Mouse (Mus musculus): ENCODE results near the gene Trdmt1. TPM values are rescaled to one million over a fixed set of nuclear protein-coding genes. Genes with fewer than 3 reads are reported as not detected.

Gene Trdmt1
- polyA plus RNA-seq, 1 experiment from 2014 or later, result 9.3 TPM

DNA sequence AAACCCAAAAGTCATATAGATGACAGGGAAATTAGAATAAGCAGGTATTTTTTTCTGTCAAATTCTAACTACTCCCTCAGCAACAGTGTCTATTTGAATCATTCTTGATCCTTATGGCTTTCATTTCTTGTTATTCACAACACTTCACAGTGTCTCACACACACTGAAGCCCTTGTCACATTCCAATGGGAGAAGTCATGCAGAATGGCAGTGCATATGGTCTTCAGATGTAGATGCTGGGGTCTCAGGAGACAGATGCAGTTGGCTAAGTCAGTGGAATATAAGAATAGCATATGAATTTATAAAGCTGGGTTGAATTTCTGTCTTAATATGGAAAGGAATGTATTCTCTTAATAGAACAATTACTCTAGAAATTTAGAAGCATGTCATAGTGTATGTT lies 11.8 kb upstream of the Trdmt1 start:
- H3K9ac ChIP-seq (replicated peaks), result no peak overlapping the region
- no peak overlapping the region for H3K27ac ChIP-seq
- H3K9me3 ChIP-seq, result no peaks in the 10 kb centered on the region
- H3K4me2 ChIP-seq, result no peak overlapping the region
- H3K27me3 ChIP-seq, result no peaks in the 10 kb centered on the region
- ATAC-seq (ENCODE audit: insufficient number of reproducible peaks, insufficient read depth, low FRiP score, low TSS enrichment, low read depth), result no peak
- H3K4me3 ChIP-seq (replicated peaks), result no peak overlapping the region
- H3K36me3 ChIP-seq, result no peaks in the 10 kb centered on the region
- H3K4me1 ChIP-seq (replicated peaks), result no peaks in the 10 kb centered on the region

DNA sequence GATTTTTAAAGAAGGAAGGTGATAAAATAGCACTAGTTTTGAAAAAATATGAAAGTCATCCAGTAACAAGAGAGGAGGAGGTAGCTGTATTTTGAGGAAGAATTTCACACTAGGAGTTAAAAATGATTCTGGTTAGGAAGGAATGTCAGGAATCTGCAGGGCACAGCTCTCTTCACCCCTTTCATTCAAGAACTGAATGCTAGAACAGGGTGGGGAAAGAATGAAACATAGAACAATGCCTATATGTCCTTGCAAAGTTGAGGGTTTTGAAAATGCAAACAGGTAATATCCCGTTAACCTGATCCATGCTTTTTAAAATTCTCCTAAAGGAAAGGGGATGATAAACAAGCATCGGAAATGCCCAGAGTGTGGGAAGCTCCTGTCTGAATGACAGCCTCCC lies 9.5 kb upstream of the Trdmt1 start:
- H3K4me1 ChIP-seq (replicated peaks), result 0 out of 2 replicates have a peak, but pooled peaks cover 3% of the 10 kb centered on the region
- no peak overlapping the region for H3K27ac ChIP-seq
- no peaks in the 10 kb centered on the region for H3K36me3 ChIP-seq
- ATAC-seq (ENCODE audit: insufficient number of reproducible peaks, insufficient read depth, low FRiP score, low TSS enrichment, low read depth), result no peak
- H3K9me3 ChIP-seq, result no peaks in the 10 kb centered on the region
- H3K27me3 ChIP-seq, result no peaks in the 10 kb centered on the region
- no peak overlapping the region for H3K4me2 ChIP-seq
- H3K4me3 ChIP-seq (replicated peaks), result no peak overlapping the region
- WGBS, result 85% methylated on average over 2 of the region's 2 CpGs
- H3K9ac ChIP-seq (replicated peaks), result no peak overlapping the region

DNA sequence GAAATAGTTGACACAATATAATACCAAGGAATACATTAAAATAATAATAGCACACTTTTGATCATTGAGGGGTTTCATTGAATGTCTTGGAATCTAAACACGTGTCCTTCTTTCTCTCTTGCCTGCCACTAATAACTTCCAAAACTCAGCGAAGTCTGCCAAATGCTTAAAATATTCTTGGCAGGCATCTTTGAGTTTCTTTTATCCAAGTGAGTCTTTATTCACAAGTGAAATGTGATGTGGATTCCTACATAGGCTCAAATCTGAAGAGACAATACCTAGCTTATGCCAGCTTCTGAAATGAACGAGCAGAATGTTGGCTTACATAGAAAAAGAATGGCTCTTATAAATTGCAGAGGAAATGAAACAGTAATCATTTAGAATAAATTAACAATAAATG lies 4.3 kb upstream of the Trdmt1 start:
- H3K27ac ChIP-seq, result no peak overlapping the region
- H3K9ac ChIP-seq (replicated peaks), result no peak overlapping the region
- H3K4me3 ChIP-seq (replicated peaks), result no peak overlapping the region
- no peaks in the 10 kb centered on the region for H3K9me3 ChIP-seq
- no peak overlapping the region for H3K4me2 ChIP-seq
- H3K27me3 ChIP-seq, result no peaks in the 10 kb centered on the region
- 86% methylated on average over 3 of the region's 3 CpGs for WGBS
- H3K36me3 ChIP-seq, result no peaks in the 10 kb centered on the region
- 0 out of 2 replicates have a peak, but pooled peaks cover 7% of the 10 kb centered on the region for H3K4me1 ChIP-seq (replicated peaks)
- no peak for ATAC-seq (ENCODE audit: insufficient number of reproducible peaks, insufficient read depth, low FRiP score, low TSS enrichment, low read depth)

DNA sequence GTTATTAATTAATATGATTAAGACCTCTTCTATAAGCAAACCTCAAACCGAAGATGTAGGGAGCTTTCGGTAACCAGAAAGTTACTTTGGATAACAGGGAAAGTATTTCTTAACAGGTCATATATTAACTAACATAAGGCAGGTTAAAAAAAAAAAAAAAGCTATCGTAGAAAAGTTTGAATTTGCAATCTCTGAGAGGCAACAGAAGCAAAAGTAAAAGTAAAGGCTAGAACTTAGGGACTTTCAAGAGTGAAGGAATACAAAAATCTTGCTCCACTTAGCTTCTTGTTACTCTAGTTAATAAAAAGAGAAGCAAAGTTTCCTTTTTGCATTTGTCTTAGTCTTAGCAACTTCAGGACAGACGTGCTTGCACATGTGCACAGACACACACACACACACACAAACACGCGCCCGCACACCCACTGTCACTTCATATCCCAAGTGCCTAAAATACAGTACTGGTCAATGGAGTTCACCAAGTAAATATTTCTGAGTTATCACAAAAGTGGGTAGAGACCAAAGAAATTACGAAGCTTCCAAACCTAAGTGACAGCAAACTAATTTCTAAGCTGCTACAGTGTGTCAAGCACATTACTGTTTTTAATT lies 846 bp downstream of the Trdmt1 start:
- Histone ChIP-seq H3K4me3 (replicated peaks) (peak overlapping the region; percentile 60), H3K4me1 (replicated peaks) (0 out of 2 replicates have a peak, but pooled peaks cover 6% of the 10 kb centered on the region), H3K9me3 (no peaks in the 10 kb centered on the region), H3K27ac (peak overlapping the region; percentile 94), H3K4me2 (peak overlapping the region; percentile 61), H3K27me3 (no peaks in the 10 kb centered on the region), H3K9ac (replicated peaks) (peak overlapping the region; percentile 72; the same call in 1 of the 2 replicates), H3K36me3 (no peaks in the 10 kb centered on the region)
- WGBS, result 59% methylated on average over 8 of the region's 8 CpGs
- no peak; the same call in 1 of the 2 replicates for ATAC-seq (ENCODE audit: insufficient number of reproducible peaks, insufficient read depth, low FRiP score, low TSS enrichment, low read depth)

DNA sequence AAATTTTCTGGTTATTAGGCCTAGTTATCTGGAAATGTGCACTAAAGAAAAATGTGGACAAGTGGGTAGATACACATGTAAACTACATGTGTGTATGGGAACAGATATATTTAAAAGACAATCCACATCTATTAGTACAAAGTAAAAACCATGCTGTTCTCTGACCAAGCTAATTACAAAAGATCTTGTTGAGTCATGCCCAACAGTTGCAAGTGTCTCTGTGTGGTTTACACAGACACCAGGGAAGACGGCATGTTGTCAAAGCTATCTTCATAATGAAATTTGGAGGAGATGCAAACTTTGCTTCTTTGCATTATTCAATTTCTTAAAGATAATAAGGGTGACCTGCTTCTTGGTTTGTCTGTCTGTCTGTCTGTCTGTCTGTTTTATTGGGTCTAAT lies 4.6 kb downstream of the Trdmt1 start:
- Histone ChIP-seq H3K9ac (replicated peaks) (no peak overlapping the region), H3K9me3 (no peaks in the 10 kb centered on the region), H3K4me3 (replicated peaks) (no peak overlapping the region), H3K27ac (no peak overlapping the region), H3K4me2 (no peak overlapping the region), H3K4me1 (replicated peaks) (0 out of 2 replicates have a peak, but pooled peaks cover 3% of the 10 kb centered on the region), H3K27me3 (no peaks in the 10 kb centered on the region), H3K36me3 (no peaks in the 10 kb centered on the region)
- no peak for ATAC-seq (ENCODE audit: insufficient number of reproducible peaks, insufficient read depth, low FRiP score, low TSS enrichment, low read depth)
- 92% methylated on average over 1 of the region's 1 CpGs for WGBS

DNA sequence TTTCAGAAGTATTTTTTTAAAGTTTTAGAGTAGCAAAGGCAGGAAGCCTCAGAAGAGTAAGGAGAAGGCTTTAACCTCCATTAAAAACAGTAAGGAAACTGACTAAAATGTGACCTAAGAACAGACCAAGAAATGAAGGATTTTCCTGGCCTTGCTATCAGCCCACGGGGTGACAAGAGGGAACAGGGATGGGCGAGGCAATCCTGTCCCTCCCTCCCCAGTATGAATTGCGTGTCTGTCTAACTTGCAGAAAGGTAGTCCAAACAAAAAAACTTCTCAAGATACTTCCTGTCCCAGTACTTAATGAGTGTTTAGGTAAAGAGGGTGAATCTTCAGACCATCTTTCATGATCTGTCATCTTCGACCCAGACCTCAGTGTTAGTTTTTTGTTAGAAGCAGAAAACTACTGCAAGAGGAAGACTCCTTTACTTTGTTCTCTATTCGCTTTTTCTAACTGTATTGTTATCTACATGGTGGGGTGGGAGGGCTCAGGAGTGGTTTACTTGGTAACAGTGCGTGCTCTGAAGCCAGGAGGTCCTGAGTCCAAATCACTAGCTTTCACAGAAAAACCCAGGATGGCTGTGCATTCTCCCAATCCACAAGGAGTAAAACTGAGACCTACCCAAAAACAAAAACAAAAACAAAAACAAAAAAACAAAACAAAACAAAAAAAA lies 5.6 kb downstream of the Trdmt1 start:
- H3K27ac ChIP-seq, result no peak overlapping the region
- H3K4me3 ChIP-seq (replicated peaks), result no peak overlapping the region
- no peak overlapping the region for H3K9ac ChIP-seq (replicated peaks)
- H3K27me3 ChIP-seq, result no peaks in the 10 kb centered on the region
- H3K9me3 ChIP-seq, result no peaks in the 10 kb centered on the region
- 0 out of 2 replicates have a peak, but pooled peaks cover 3% of the 10 kb centered on the region for H3K4me1 ChIP-seq (replicated peaks)
- no peak for ATAC-seq (ENCODE audit: insufficient number of reproducible peaks, insufficient read depth, low FRiP score, low TSS enrichment, low read depth)
- H3K4me2 ChIP-seq, result no peak overlapping the region
- 74% methylated on average over 6 of the region's 6 CpGs for WGBS
- H3K36me3 ChIP-seq, result no peaks in the 10 kb centered on the region

DNA sequence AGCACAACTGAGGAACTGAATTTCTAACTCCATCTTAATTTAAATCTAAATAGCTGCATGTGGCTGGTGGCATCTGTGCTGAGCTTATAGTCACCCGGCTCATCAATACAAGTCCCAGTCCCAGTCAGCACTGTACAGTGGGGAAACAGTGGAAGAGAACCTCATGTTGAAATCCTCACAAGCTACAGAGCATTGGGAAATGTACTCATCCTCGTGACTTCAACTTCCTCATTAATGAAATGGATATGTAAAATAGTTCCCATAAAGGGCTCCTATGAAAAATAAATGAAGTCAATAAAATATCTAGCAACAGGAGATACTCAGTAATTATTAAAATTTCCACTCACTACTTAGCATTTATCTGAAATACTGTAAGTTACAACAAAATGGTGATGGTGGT lies 6.2 kb downstream of the Trdmt1 start:
- Histone ChIP-seq H3K36me3 (no peaks in the 10 kb centered on the region), H3K9me3 (no peaks in the 10 kb centered on the region), H3K27ac (no peak overlapping the region), H3K4me2 (no peak overlapping the region), H3K27me3 (no peaks in the 10 kb centered on the region), H3K4me1 (replicated peaks) (no peaks in the 10 kb centered on the region), H3K4me3 (replicated peaks) (no peak overlapping the region), H3K9ac (replicated peaks) (no peak overlapping the region)
- 79% methylated on average over 2 of the region's 2 CpGs for WGBS
- no peak for ATAC-seq (ENCODE audit: insufficient number of reproducible peaks, insufficient read depth, low FRiP score, low TSS enrichment, low read depth)

DNA sequence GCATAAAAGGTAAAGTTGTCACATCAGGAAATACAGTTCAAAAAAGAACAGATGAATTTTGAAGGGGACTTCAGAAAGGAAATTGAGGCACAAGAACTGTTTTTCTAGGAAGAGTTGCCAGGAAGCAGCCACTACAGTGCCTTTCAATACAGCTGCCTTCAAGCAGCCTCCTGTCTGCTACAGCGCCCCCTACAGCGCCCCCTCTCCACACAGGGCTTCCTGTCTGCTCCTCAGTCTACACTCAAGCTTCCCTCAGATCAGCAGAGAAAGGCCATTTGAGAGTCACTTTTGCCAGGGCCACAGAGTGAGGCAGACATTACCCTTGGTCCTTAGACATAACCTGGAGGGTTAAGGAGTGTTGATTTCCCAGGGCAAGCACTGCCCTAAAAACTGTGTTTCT lies 6.7 kb downstream of the Trdmt1 start:
- Histone ChIP-seq H3K27me3 (no peaks in the 10 kb centered on the region), H3K4me2 (no peak overlapping the region), H3K27ac (no peak overlapping the region), H3K9ac (replicated peaks) (no peak overlapping the region), H3K9me3 (no peaks in the 10 kb centered on the region), H3K36me3 (no peaks in the 10 kb centered on the region), H3K4me1 (replicated peaks) (no peaks in the 10 kb centered on the region), H3K4me3 (replicated peaks) (no peak overlapping the region)
- 25% methylated on average over 2 of the region's 2 CpGs for WGBS
- ATAC-seq (ENCODE audit: insufficient number of reproducible peaks, insufficient read depth, low FRiP score, low TSS enrichment, low read depth), result no peak

DNA sequence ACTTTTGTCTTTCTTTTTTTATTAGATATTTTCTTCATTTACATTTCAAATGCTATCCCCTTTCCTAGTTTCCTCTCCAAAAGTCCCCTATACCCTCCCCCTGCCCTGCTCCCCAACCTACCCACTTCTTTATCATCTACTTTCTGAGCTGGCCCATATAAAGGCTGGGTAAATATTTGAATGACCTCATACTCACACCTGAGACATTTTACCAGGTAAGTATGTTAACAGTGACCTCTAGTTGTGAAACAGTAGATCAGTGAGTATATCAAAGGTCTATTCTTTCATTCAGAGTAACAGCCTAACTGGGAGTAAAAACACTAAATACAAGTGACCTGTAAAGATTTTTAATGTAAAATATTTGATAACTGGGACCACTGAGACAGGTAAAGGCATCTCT lies 7.7 kb downstream of the Trdmt1 start:
- no peak overlapping the region for H3K9ac ChIP-seq (replicated peaks)
- no peak overlapping the region for H3K4me2 ChIP-seq
- H3K27ac ChIP-seq, result no peak overlapping the region
- no peaks in the 10 kb centered on the region for H3K36me3 ChIP-seq
- no peak for ATAC-seq (ENCODE audit: insufficient number of reproducible peaks, insufficient read depth, low FRiP score, low TSS enrichment, low read depth)
- H3K4me3 ChIP-seq (replicated peaks), result no peak overlapping the region
- H3K4me1 ChIP-seq (replicated peaks), result no peaks in the 10 kb centered on the region
- no peaks in the 10 kb centered on the region for H3K9me3 ChIP-seq
- no peaks in the 10 kb centered on the region for H3K27me3 ChIP-seq

DNA sequence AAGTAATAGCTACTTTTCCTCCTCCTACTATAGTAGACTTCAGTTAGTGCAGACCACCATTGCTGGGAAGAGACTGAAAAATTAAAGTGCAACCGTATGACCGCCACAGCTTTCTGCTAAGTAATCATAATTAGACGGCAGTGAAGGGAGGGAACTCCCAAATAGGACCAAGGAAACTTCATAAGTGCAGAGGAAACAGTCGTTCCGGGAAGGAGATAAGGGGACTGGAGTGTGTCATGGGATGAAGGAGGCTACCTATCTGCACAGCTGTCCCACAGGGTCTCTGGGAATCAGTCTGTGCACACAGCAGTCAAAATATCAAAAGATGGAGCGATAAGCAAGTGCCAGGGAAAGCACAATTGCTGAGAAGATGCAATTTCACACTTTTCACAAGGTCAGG lies 13.8 kb downstream of the Trdmt1 start:
- Histone ChIP-seq H3K27me3 (no peaks in the 10 kb centered on the region), H3K9me3 (no peaks in the 10 kb centered on the region), H3K4me2 (no peak overlapping the region), H3K36me3 (no peaks in the 10 kb centered on the region), H3K4me1 (replicated peaks) (no peaks in the 10 kb centered on the region), H3K9ac (replicated peaks) (no peak overlapping the region), H3K4me3 (replicated peaks) (no peak overlapping the region), H3K27ac (no peak overlapping the region)
- 80% methylated on average over 6 of the region's 6 CpGs for WGBS
- ATAC-seq (ENCODE audit: insufficient number of reproducible peaks, insufficient read depth, low FRiP score, low TSS enrichment, low read depth), result no peak

DNA sequence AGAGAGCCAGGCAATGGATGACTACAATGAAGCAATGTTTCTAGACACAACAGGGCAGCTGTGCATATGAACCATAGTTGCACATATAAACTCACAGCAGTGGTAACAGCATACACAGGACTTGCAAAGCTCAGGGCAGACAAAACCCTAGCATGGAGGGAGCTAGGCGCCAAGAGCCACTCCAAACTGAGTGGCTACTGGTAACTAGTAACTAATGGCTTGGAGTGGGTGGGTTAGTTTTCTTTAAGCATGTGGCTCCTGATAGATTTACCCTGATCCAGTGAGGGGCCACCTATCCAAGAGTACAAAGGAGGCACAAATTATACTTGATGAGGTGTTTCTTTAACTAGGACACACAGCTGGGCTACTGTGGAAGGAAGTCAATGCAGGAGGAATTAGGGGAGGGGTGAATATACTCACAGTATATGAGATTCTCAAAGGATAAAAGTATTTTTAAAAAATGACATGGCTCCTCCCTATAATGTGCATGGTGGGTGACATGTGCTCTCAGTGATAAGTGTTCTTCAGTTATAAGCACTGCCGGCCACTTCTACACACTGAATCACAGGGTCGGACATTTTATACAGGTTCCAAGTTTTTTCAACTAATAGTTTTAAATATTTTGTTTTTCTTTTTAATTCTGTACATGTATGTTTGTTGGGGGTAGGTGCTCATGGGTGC lies 15.1 kb downstream of the Trdmt1 start:
- Histone ChIP-seq H3K9ac (replicated peaks) (no peak overlapping the region), H3K4me1 (replicated peaks) (no peaks in the 10 kb centered on the region), H3K9me3 (no peaks in the 10 kb centered on the region), H3K27me3 (no peaks in the 10 kb centered on the region), H3K4me2 (no peak overlapping the region), H3K36me3 (no peaks in the 10 kb centered on the region), H3K4me3 (replicated peaks) (no peak overlapping the region), H3K27ac (no peak overlapping the region)
- no peak for ATAC-seq (ENCODE audit: insufficient number of reproducible peaks, insufficient read depth, low FRiP score, low TSS enrichment, low read depth)
- WGBS, result 91% methylated on average over 3 of the region's 3 CpGs

Measured in limb, embryonic 12.5 days (tissue).